ENCODE assay signal across 14 mouse cellular contexts in the genomic region with DNA sequence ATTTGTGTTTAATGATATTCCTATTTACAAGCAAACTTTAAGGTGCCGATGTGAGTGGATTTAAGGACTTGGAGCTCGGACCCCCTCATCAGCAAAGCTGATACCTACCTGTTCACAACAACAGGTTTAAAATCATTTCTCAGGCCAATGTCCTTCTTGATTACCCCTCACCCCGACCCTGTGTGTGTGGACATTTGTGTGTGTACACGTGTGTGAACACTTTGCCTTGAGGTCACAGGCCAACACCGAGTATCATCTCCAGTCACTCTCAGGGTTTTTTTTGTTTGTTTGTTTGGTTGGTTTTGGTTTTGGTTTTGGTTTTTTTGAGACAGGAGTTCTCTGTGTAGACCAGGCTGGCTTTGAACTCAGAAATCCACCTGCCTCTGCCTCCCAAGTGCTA.
DNase-seq lines count a peak whose midpoint lies in the region; ATAC-seq and TF ChIP-seq lines count a peak whose summit lies in the region.
"Had no signal": no experiment of that assay in that cellular context is flagged by ENCODE, and none has a peak within 500 bp of the region (broad histone marks: within the 10 kb centered on the region; RNA-seq: fewer than 3 reads in every experiment).

No protein-coding gene starts in this region.

- no peaks in the 10 kb centered on the region for H3K36me3 ChIP-seq in kidney, embryonic 15.5 days
- no peaks in the 10 kb centered on the region for H3K36me3 ChIP-seq in kidney, adult 2 months (ENCODE audit: control insufficient read depth, insufficient read depth, low read length)
- H3K36me3 ChIP-seq in embryonic facial prominence, embryonic 10.5 days (replicated peaks) = peaks cover 8% of the 10 kb centered on the region
- H3K36me3 ChIP-seq in limb, embryonic 12.5 days = peaks cover 7% of the 10 kb centered on the region; the same call in 1 of the 2 replicates

- no peak for ATAC-seq in kidney, embryonic 15.5 days (replicated peaks; ENCODE audit: low FRiP score)
- no peak for ATAC-seq in limb, embryonic 12.5 days (ENCODE audit: insufficient number of reproducible peaks, insufficient read depth, low FRiP score, low TSS enrichment, low read depth)
- ATAC-seq: hindbrain, embryonic 16.5 days had no signal

- 73% methylated on average over 5 of the region's 5 CpGs for WGBS in kidney, embryonic 15.5 days
- WGBS in kidney, adult 2 months = 87% methylated on average over 5 of the region's 5 CpGs
- WGBS in embryonic facial prominence, embryonic 10.5 days = 75% methylated on average over 5 of the region's 5 CpGs
- WGBS in limb, embryonic 12.5 days = 82% methylated on average over 5 of the region's 5 CpGs

- H3K4me2 ChIP-seq in kidney, embryonic 15.5 days = no peak overlapping the region
- peak overlapping the region; percentile 58; the same call in 1 of the 2 replicates for H3K4me2 ChIP-seq in limb, embryonic 12.5 days

- H3K9me3 ChIP-seq in kidney, embryonic 15.5 days (replicated peaks) = no peaks in the 10 kb centered on the region
- peaks cover 6% of the 10 kb centered on the region; the same call in 1 of the 2 replicates for H3K9me3 ChIP-seq in embryonic facial prominence, embryonic 10.5 days
- peaks cover 6% of the 10 kb centered on the region; the same call in 1 of the 2 replicates for H3K9me3 ChIP-seq in limb, embryonic 12.5 days

- peaks cover 68% of the 10 kb centered on the region for H3K4me1 ChIP-seq in kidney, embryonic 15.5 days
- H3K4me1 ChIP-seq in kidney, adult 2 months (ENCODE audit: control insufficient read depth, insufficient read depth, low read length) = peaks cover 11% of the 10 kb centered on the region; the same call in 1 of the 2 replicates
- H3K4me1 ChIP-seq in embryonic facial prominence, embryonic 10.5 days = peaks cover 77% of the 10 kb centered on the region
- peaks cover 53% of the 10 kb centered on the region for H3K4me1 ChIP-seq in limb, embryonic 12.5 days (replicated peaks)

- no peaks in the 10 kb centered on the region for H3K27me3 ChIP-seq in kidney, embryonic 15.5 days
- no peaks in the 10 kb centered on the region for H3K27me3 ChIP-seq in kidney, adult 2 months (replicated peaks; ENCODE audit: control insufficient read depth, insufficient read depth, low read length)
- no peaks in the 10 kb centered on the region for H3K27me3 ChIP-seq in embryonic facial prominence, embryonic 10.5 days (replicated peaks; ENCODE audit: low read depth, poor library complexity, severe bottlenecking)
- H3K27me3 ChIP-seq in limb, embryonic 12.5 days = no peaks in the 10 kb centered on the region

- DNase-seq in gastrocnemius, adult 2 months = no peak
- DNase-seq in gastrocnemius, postnatal 10 days = no peak
- no peak for DNase-seq in kidney, adult 2 months
- DNase-seq in embryonic facial prominence, embryonic 10.5 days (ENCODE audit: low spot score) = no peak
- no peak for DNase-seq in thymus, adult 18-20 months
- no peak for DNase-seq in right cerebral cortex, postnatal 14 days
- DNase-seq: cerebellum, postnatal 14 days; heart, adult 2 months; kidney, adult 9 months; thymus, postnatal 25 days had no signal

- no peak for TF ChIP-seq POLR2A in kidney, adult 2 months (IDR thresholded peaks at IDR 0.05; ENCODE audit: low read depth, low read length)

- intact Hi-C loops in gastrocnemius, adult 2 months (cut with DNase I) = no loop called here

- no peak overlapping the region for H3K4me3 ChIP-seq in gastrocnemius, adult 2 months
- no peak overlapping the region for H3K4me3 ChIP-seq in kidney, embryonic 15.5 days (replicated peaks)
- H3K4me3 ChIP-seq in kidney, adult 2 months (ENCODE audit: insufficient read depth, low read depth, low read length) = no peak overlapping the region
- no peak overlapping the region; the same call in 1 of the 2 replicates for H3K4me3 ChIP-seq in embryonic facial prominence, embryonic 10.5 days
- no peak overlapping the region for H3K4me3 ChIP-seq in limb, embryonic 12.5 days (replicated peaks)
- H3K4me3 ChIP-seq: heart, adult 2 months; left cerebral cortex, adult 2 months had no signal

- TF ChIP-seq CTCF in gastrocnemius, adult 2 months (IDR thresholded peaks at IDR 0.05) = no peak
- TF ChIP-seq CTCF in kidney, adult 2 months (conservative IDR thresholded peaks at IDR 0.05; ENCODE audit: insufficient read depth, insufficient read length, low read depth, low read length) = no peak

- H3K27ac ChIP-seq in gastrocnemius, adult 2 months = peak overlapping the region; percentile 91
- H3K27ac ChIP-seq in kidney, embryonic 15.5 days = peak overlapping the region; percentile 93
- no peak overlapping the region for H3K27ac ChIP-seq in kidney, adult 2 months (ENCODE audit: insufficient read depth, low read depth, low read length)
- peak overlapping the region; percentile 83 for H3K27ac ChIP-seq in embryonic facial prominence, embryonic 10.5 days (replicated peaks)
- peak overlapping the region; percentile 93 for H3K27ac ChIP-seq in limb, embryonic 12.5 days
- H3K27ac ChIP-seq: heart, adult 2 months; left cerebral cortex, adult 2 months had no signal

- no peak overlapping the region for H3K9ac ChIP-seq in kidney, embryonic 15.5 days
- H3K9ac ChIP-seq in limb, embryonic 12.5 days (replicated peaks) = no peak overlapping the region
